Mouse (Mus musculus) E14TG2a.4 (cell line): ENCODE data around the gene Ang2.
"Not testable (repeated sequence)": the region's sequence is repeated elsewhere in the genome, so short reads cannot be mapped to it uniquely, and the experiment has no call there.

Experiments
- CTCF ChIP-seq: conservative IDR thresholded peaks from 2 replicates; pipeline ENCODE4 v1.5.1; 2014; ENCODE audit warnings: low read length
- NANOG ChIP-seq: IDR thresholded peaks from 2 replicates; pipeline ENCODE4 v1.6.1; 2014; ENCODE audit warnings: borderline replicate concordance, low read length, mixed read lengths

- not testable (repeated sequence) for TF ChIP-seq CTCF, NANOG
These were observed 21.1 kb upstream of the Ang2 start for GRCm38 (mm10) chr14:51220075-51220474.
